Comparison of ENCODE assay signal across 25 mouse cellular contexts in the genomic region with DNA sequence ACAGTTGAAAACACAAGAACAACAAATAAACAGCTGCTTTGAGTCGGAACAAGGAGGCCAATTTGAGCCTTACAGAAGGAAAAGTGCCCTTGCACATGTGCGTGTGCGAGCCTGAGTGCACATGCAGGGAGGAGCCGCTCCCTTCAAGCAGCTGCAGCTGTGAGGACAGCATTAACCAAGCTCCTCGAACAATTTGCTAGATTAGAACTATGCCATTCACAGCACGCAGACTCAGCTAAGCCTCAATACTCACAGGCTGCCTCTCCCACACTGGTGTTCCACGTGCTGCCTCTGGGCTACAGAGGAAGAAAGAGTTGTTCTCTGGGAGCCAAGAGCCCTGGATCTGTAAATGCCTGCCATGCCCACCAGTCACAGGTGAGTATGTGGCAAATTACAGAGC. TPM values are rescaled to one million over a fixed set of nuclear protein-coding genes. Genes with fewer than 3 reads are reported as not detected.
DNase-seq lines count a peak whose midpoint lies in the region; ATAC-seq lines count a peak whose summit lies in the region.
"Had no signal": no experiment of that assay in that cellular context is flagged by ENCODE, and none has a peak within 500 bp of the region (broad histone marks: within the 10 kb centered on the region; RNA-seq: fewer than 3 reads in every experiment).

No protein-coding gene starts in this region.

- no peaks in the 10 kb centered on the region for H3K36me3 ChIP-seq in forebrain, embryonic 13.5 days (ENCODE audit: poor library complexity, severe bottlenecking)
- H3K36me3 ChIP-seq in forebrain, embryonic 11.5 days (ENCODE audit: control insufficient read depth, insufficient read depth, low read length): no peaks in the 10 kb centered on the region
- H3K36me3 ChIP-seq: G1E; heart, embryonic 15.5 days; intestine, embryonic 15.5 days; limb, embryonic 12.5 days; liver, embryonic 12.5 days had no signal

- no peak overlapping the region for H3K27ac ChIP-seq in forebrain, embryonic 13.5 days
- no peak overlapping the region for H3K27ac ChIP-seq in forebrain, embryonic 11.5 days (ENCODE audit: low read depth, low read length)
- H3K27ac ChIP-seq: heart, adult 2 months; heart, embryonic 15.5 days; intestine, embryonic 15.5 days; limb, embryonic 12.5 days; liver, embryonic 12.5 days had no signal

- H3K27me3 ChIP-seq in forebrain, embryonic 13.5 days: no peaks in the 10 kb centered on the region
- no peaks in the 10 kb centered on the region for H3K27me3 ChIP-seq in forebrain, embryonic 11.5 days (ENCODE audit: control insufficient read depth, insufficient read depth, low read length)
- H3K27me3 ChIP-seq: heart, embryonic 15.5 days; intestine, embryonic 15.5 days; limb, embryonic 12.5 days; liver, embryonic 12.5 days had no signal

- H3K9me3 ChIP-seq in forebrain, embryonic 13.5 days (replicated peaks): no peaks in the 10 kb centered on the region
- H3K9me3 ChIP-seq in forebrain, embryonic 11.5 days (ENCODE audit: control insufficient read depth, low read length): no peaks in the 10 kb centered on the region
- H3K9me3 ChIP-seq: G1E; heart, embryonic 15.5 days; intestine, embryonic 15.5 days; limb, embryonic 12.5 days; liver, embryonic 12.5 days had no signal

- no peak overlapping the region for H3K4me3 ChIP-seq in forebrain, embryonic 13.5 days
- no peak overlapping the region for H3K4me3 ChIP-seq in forebrain, embryonic 11.5 days (ENCODE audit: low read depth, low read length)
- H3K4me3 ChIP-seq: heart, adult 2 months; heart, embryonic 15.5 days; intestine, embryonic 15.5 days; limb, embryonic 12.5 days; liver, embryonic 12.5 days had no signal

- 39% methylated on average over 7 of the region's 7 CpGs for WGBS in forebrain, embryonic 13.5 days
- WGBS in forebrain, embryonic 11.5 days: 58% methylated on average over 7 of the region's 7 CpGs

- H3K4me1 ChIP-seq in forebrain, embryonic 13.5 days: 0 out of 2 replicates have a peak, but pooled peaks cover 5% of the 10 kb centered on the region
- no peaks in the 10 kb centered on the region for H3K4me1 ChIP-seq in forebrain, embryonic 11.5 days (replicated peaks; ENCODE audit: control insufficient read depth, insufficient read depth, low read length)
- H3K4me1 ChIP-seq: heart, embryonic 15.5 days; intestine, embryonic 15.5 days; limb, embryonic 12.5 days; liver, embryonic 12.5 days had no signal

- no peak overlapping the region for H3K4me2 ChIP-seq in forebrain, embryonic 13.5 days
- no peak overlapping the region for H3K4me2 ChIP-seq in forebrain, embryonic 11.5 days (ENCODE audit: low read depth, low read length, severe bottlenecking)
- H3K4me2 ChIP-seq: heart, embryonic 15.5 days; intestine, embryonic 15.5 days; limb, embryonic 12.5 days; liver, embryonic 12.5 days; lung, embryonic 14.5 days had no signal

- H3K9ac ChIP-seq in forebrain, embryonic 13.5 days: no peak overlapping the region
- H3K9ac ChIP-seq in forebrain, embryonic 11.5 days (ENCODE audit: low read length): no peak overlapping the region
- H3K9ac ChIP-seq: heart, embryonic 15.5 days; intestine, embryonic 15.5 days; limb, embryonic 12.5 days; liver, embryonic 12.5 days; lung, embryonic 14.5 days had no signal

- peak; percentile 94 for ATAC-seq in forebrain, embryonic 13.5 days
- ATAC-seq in forebrain, embryonic 11.5 days (replicated peaks; ENCODE audit: low FRiP score): no peak
- ATAC-seq: intestine, embryonic 15.5 days; liver, embryonic 12.5 days had no signal

- DNase-seq in forebrain, embryonic 11.5 days (ENCODE audit: low spot score): no peak
- peak; percentile 29 for DNase-seq in layer of hippocampus, adult 9-11 months
- DNase-seq in layer of hippocampus, postnatal 14 days (ENCODE audit: low spot score in 2 of 2): no peak
- peak; percentile 41 to 43 for DNase-seq in right cerebral cortex, postnatal 10 days (ENCODE audit: low spot score in 2 of 2)
- no peak for DNase-seq in right cerebral cortex, postnatal 14 days
- DNase-seq in adrenal gland, postnatal 4 days (ENCODE audit: low spot score in 2 of 2): no peak
- DNase-seq: adrenal gland, postnatal 14 days; cerebellum, adult 2 months; cerebellum, postnatal 36 days; gastrocnemius, postnatal 14 days; heart, adult 2 months; heart, postnatal 4 days; kidney, adult 9 months; kidney, postnatal 36 days; lung, embryonic 14.5 days; lung, postnatal 36 days; right cerebral cortex, postnatal 25 days; thymus, postnatal 36 days had no signal

RNA-seq across cellular contexts. Expression of a gene that starts 11.8 kb away (rescaled TPM):
- 13.6 TPM in 2 replicates for polyA plus RNA-seq in forebrain, embryonic 13.5 days (2015; fragmentation: Nextera tagmentation; extraction: Ambion mirVana)
- 8.2 and 8.9 TPM in 2 replicates for polyA plus RNA-seq in forebrain, embryonic 11.5 days (2014; fragmentation: Nextera tagmentation; extraction: Ambion mirVana)
- total RNA-seq in layer of hippocampus, postnatal 14 days (2021): 100 to 1,000 TPM; 257 to 260 TPM
- total RNA-seq in adrenal gland, postnatal 4 days (2021): 1 to 10 TPM; 4.5 to 5.6 TPM
- total RNA-seq: heart, adult 2 months; heart, postnatal 4 days; megakaryocyte-erythroid progenitor cell, adult 5-6 weeks had no signal
- polyA plus RNA-seq: G1E; heart, adult 2 months; heart, embryonic 15.5 days; liver, embryonic 12.5 days had no signal

Comparison
In these comparisons a context has a peak if more than half of its experiments do, and no peak if none do; other contexts are left out.
1. DNase-seq: peak in layer of hippocampus, adult 9-11 months (single experiment) and right cerebral cortex, postnatal 10 days (2 of 2); none in forebrain, embryonic 11.5 days (single experiment), layer of hippocampus, postnatal 14 days (0 of 2), right cerebral cortex, postnatal 14 days (single experiment) and adrenal gland, postnatal 4 days (0 of 2).
2. RNA of a gene that starts 11.8 kb away (total RNA-seq): 257 to 260 TPM in layer of hippocampus, postnatal 14 days; 4.5 to 5.6 TPM in adrenal gland, postnatal 4 days; every median in the first group is over 10 times any median in the second.